ENCODE assay signal across 9 mouse cellular contexts in the genomic region with DNA sequence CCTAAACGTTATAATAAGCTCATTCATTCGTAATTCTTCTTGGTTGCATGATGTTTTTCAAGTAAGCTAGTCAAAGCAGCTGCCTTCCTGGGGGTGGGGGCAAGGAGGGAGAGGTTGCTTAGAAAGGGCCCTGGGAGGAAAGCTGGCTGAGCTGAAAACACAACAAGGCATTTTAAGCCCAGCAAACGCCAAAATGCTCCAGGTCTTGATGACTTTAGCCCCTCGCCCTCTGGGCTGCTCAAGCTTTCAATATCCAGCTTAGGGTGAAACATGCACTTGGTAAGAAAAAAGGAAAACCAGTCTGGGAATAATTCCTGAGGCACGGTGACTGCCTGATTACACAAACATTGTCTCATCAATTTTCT. TPM values are rescaled to one million over a fixed set of nuclear protein-coding genes. Genes with fewer than 3 reads are reported as not detected.
A peak's percentile ranks its signal among the peaks of the same experiment; 100 is the strongest.
DNase-seq lines count a peak whose midpoint lies in the region; ATAC-seq and TF ChIP-seq lines count a peak whose summit lies in the region.
"Had no signal": no experiment of that assay in that cellular context is flagged by ENCODE, and none has a peak within 500 bp of the region (broad histone marks: within the 10 kb centered on the region; RNA-seq: fewer than 3 reads in every experiment).

No protein-coding gene starts in this region.

- peak overlapping the region; percentile 89 for H3K4me3 ChIP-seq in cerebellum, adult 2 months (replicated peaks; ENCODE audit: insufficient read depth, low read depth, low read length)
- H3K4me3 ChIP-seq in lung, embryonic 15.5 days, result peak overlapping the region; percentile 71
- peak overlapping the region; percentile 60 for H3K4me3 ChIP-seq in limb, embryonic 12.5 days (replicated peaks)
- H3K4me3 ChIP-seq in olfactory bulb, adult 2 months (ENCODE audit: insufficient read depth, low read depth, low read length), result peak overlapping the region; percentile 79

- no peak for TF ChIP-seq CTCF in cerebellum, adult 2 months (IDR thresholded peaks at IDR 0.05; ENCODE audit: borderline replicate concordance, insufficient read depth, low read depth, low read length)
- no peak for TF ChIP-seq CTCF in olfactory bulb, adult 2 months (IDR thresholded peaks at IDR 0.05; ENCODE audit: insufficient read depth, low read depth, low read length)

- 0 out of 2 replicates have a peak overlapping the region, but pooled peaks have one; percentile 53 for H3K9ac ChIP-seq in lung, embryonic 15.5 days
- H3K9ac ChIP-seq in limb, embryonic 12.5 days (replicated peaks), result no peak overlapping the region

- H3K36me3 ChIP-seq in lung, embryonic 15.5 days, result no peaks in the 10 kb centered on the region
- no peaks in the 10 kb centered on the region for H3K36me3 ChIP-seq in limb, embryonic 12.5 days

- H3K4me1 ChIP-seq in cerebellum, adult 2 months (ENCODE audit: control insufficient read depth, insufficient read depth, low read length), result no peaks in the 10 kb centered on the region
- H3K4me1 ChIP-seq in lung, embryonic 15.5 days, result peaks cover 12% of the 10 kb centered on the region
- H3K4me1 ChIP-seq in limb, embryonic 12.5 days (replicated peaks), result peaks cover 10% of the 10 kb centered on the region; the same call in 1 of the 2 replicates
- H3K4me1 ChIP-seq in olfactory bulb, adult 2 months (ENCODE audit: control insufficient read depth, insufficient read depth, low read length), result peaks cover 3% of the 10 kb centered on the region

- no peak for ATAC-seq in lung, embryonic 15.5 days (ENCODE audit: borderline replicate concordance, extremely low read depth, low FRiP score, low TSS enrichment)
- ATAC-seq in limb, embryonic 12.5 days (ENCODE audit: insufficient number of reproducible peaks, insufficient read depth, low FRiP score, low TSS enrichment, low read depth), result no peak

- H3K27me3 ChIP-seq in cerebellum, adult 2 months (ENCODE audit: control insufficient read depth, insufficient read depth, low read length), result no peaks in the 10 kb centered on the region
- H3K27me3 ChIP-seq in lung, embryonic 15.5 days, result peaks cover 38% of the 10 kb centered on the region
- peaks cover 51% of the 10 kb centered on the region for H3K27me3 ChIP-seq in limb, embryonic 12.5 days

- H3K4me2 ChIP-seq in lung, embryonic 15.5 days, result peak overlapping the region; percentile 90
- peak overlapping the region; percentile 97 for H3K4me2 ChIP-seq in limb, embryonic 12.5 days

- DNase-seq in cerebellum, adult 2 months, result no peak
- no peak for DNase-seq in cerebellum, adult 8-10 months
- DNase-seq in lung, postnatal 36 days, result no peak
- DNase-seq in adrenal gland, postnatal 10 days, result no peak
- DNase-seq in thymus, postnatal 10 days (ENCODE audit: low spot score in 2 of 2), result no peak

- WGBS in cerebellum, adult 2 months, result 25% methylated on average over 5 of the region's 5 CpGs
- 31% methylated on average over 5 of the region's 5 CpGs for WGBS in lung, embryonic 15.5 days
- WGBS in limb, embryonic 12.5 days, result 32% methylated on average over 5 of the region's 5 CpGs
- WGBS in olfactory bulb, adult 2 months, result 13% methylated on average over 5 of the region's 5 CpGs

- TF ChIP-seq POLR2A in cerebellum, adult 2 months (IDR thresholded peaks at IDR 0.05; ENCODE audit: borderline replicate concordance, insufficient read depth, low read length), result no peak
- no peak for TF ChIP-seq POLR2A in olfactory bulb, adult 2 months (IDR thresholded peaks at IDR 0.05; ENCODE audit: insufficient read depth, low read depth, low read length)

- H3K9me3 ChIP-seq in lung, embryonic 15.5 days, result no peaks in the 10 kb centered on the region
- no peaks in the 10 kb centered on the region for H3K9me3 ChIP-seq in limb, embryonic 12.5 days

- no peak overlapping the region for H3K27ac ChIP-seq in cerebellum, adult 2 months (ENCODE audit: insufficient read depth, low read length)
- H3K27ac ChIP-seq in lung, embryonic 15.5 days, result no peak overlapping the region
- no peak overlapping the region for H3K27ac ChIP-seq in limb, embryonic 12.5 days
- H3K27ac ChIP-seq in olfactory bulb, adult 2 months (ENCODE audit: insufficient read depth, low read depth, low read length), result peak overlapping the region; percentile 63

RNA-seq across cellular contexts. Expression of a gene that starts 0.2 kb away (rescaled TPM):
- 12.4 and 13.4 TPM in 2 replicates for polyA plus RNA-seq in cerebellum, adult 2 months (2012; rRNA removed)
- 75.9 and 90.0 TPM in 2 replicates for polyA plus RNA-seq in lung, embryonic 15.5 days (2015; fragmentation: Nextera tagmentation; extraction: Ambion mirVana)
- 4.1 and 4.7 TPM in 2 replicates for polyA plus RNA-seq in limb, embryonic 12.5 days (2016; fragmentation: Nextera tagmentation; extraction: Ambion mirVana)
- not detected in 2 replicates for polyA plus RNA-seq in olfactory bulb, adult 2 months (2012; ENCODE audit: insufficient read depth, insufficient read length, low replicate concordance, missing spikeins)
- 10 to 100 TPM; 10.2 to 11.7 TPM for total RNA-seq in adrenal gland, postnatal 10 days (2021)
- total RNA-seq: hematopoietic stem cell, adult 5-6 weeks had no signal
